Mouse (Mus musculus): ENCODE results near the gene 1810010D01Rik.
A peak's percentile ranks its signal among the peaks of the same experiment; 100 is the strongest.

Gene 1810010D01Rik

DNA sequence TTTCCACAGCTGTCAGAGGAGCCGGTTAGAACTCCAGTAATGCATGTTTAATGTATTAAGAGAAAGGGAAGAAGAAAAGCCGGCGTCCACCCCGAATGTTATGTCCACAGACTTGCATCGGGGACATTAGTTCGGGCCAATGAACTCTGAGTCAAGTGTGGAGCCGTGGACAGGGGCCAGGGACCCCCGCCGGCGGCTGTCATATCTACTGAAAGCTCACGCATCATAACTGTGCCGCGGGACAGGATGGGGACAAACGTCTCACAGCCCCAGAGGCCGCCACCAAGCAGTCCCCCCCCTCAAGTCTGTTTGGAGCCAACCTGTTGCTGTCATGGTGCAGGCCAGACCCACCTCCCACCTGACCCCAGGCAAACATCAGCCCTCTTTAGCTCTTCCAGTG, 34.4 kb downstream of the 1810010D01Rik start:
- DNase-seq (ENCODE audit: low spot score): no peak

DNA sequence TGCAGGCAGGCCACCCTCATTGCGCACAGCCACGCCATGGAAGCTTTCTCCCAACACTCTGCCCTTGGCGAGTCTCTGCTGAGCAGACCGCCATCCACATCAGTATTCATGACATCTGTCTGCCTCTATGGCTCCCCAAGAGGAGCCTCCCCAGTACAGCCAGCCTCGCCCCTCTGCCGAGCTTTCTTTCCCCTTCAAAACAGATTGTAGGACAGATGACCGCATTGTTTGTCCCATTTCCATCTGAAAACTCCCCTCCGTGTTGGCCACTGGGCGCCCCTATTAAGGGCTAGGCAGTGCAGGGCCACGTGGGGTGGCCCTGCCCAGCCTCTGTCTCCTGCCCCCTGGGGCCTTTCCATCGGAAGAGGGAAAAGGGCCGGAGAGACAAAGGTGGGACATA, 34.8 kb downstream of the 1810010D01Rik start:
- no peak for DNase-seq (ENCODE audit: low spot score)

DNA sequence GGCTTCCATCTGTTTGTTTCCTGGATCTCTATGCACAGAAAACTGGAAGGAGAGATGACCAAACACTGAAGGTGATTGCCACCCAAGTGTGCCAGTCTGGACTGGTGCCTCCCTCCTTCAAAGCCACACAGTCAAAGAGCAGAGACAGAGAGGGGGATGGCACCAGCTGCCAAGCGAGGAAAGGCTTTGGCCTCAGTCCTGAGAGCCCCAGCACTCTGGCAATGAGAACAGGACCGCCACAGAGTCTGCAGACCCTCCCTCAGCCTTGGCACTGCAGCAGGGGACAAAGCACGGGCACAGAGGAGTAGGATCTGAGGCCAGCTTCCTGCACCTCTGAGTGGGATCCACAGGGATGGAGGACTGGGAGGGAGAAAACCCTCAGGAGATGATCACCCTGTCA, 38.2 kb downstream of the 1810010D01Rik start:
- no peak for DNase-seq (ENCODE audit: low spot score)

DNA sequence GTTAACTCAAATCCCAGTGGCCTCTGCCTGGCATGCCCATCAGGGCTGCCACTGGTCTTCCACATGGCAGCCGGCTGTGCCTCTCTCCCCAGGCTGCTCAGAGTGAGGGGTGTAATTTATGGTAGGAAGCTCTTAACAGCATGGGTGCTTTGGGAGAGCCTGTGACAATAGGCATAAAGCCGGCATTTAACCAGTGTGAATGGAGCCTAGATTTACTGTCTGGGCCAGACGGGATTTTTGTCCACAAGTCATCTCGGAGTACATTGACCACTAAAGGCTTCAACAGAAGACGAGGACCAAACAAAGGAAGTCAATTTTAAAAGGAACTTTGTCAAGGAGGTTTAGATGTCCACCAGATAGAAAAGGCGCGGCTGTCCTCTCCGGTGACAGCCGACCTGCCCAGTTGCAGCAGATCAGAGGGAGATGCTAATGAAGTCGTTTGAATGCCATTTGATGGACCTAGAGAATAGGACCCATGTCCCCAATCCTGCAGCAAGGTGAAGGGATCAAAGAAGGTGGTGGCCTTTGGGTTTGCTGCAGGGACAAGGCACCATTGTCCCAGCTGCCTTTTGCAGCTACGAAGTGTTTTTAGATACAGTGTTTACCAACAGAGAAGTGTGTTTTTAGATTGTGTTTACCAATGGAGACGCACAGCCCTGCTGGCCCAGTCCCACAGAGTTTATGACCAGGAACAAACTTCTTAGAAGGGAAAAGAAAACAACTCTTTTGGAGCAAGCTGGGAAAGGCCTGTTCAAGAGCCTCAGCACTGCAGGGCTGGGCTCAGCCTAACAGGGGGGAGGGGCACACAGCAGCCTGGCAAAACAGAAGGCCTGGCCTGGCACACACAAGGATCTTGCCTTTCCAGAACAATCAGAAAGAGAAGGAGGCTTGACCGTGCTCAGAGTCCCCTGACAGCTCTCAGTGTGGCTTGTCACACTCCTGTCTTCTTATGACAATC, 48.4 kb downstream of the 1810010D01Rik start:
- peak; percentile 44 for DNase-seq (ENCODE audit: low spot score)

All from MN1 (cell line).